Mouse (Mus musculus): ENCODE data around the gene Focad. TPM values are rescaled to one million over a fixed set of nuclear protein-coding genes. Genes with fewer than 3 reads are reported as not detected.

Focad gene
- polyA plus RNA-seq, 1 experiment: 0.29 TPM

- TF ChIP-seq GATA1 (IDR thresholded peaks at IDR 0.05; ENCODE audit: low read length) (no peak), TAL1 (IDR thresholded peaks at IDR 0.05; ENCODE audit: low read length) (no peak)
- no peak overlapping the region for H3K4me3 ChIP-seq (replicated peaks)
- H3K4me1 ChIP-seq (ENCODE audit: control insufficient read depth): peaks cover 7% of the 10 kb centered on the region
- no peaks in the 10 kb centered on the region for H3K27me3 ChIP-seq (ENCODE audit: control insufficient read depth)
- H3K9me3 ChIP-seq (ENCODE audit: control insufficient read depth, low read length): no peaks in the 10 kb centered on the region
- H3K36me3 ChIP-seq (ENCODE audit: control insufficient read depth): no peaks in the 10 kb centered on the region
Measured at GRCm38 (mm10) chr4:88163511-88164247, 69.2 kb downstream of the Focad start.

DNA sequence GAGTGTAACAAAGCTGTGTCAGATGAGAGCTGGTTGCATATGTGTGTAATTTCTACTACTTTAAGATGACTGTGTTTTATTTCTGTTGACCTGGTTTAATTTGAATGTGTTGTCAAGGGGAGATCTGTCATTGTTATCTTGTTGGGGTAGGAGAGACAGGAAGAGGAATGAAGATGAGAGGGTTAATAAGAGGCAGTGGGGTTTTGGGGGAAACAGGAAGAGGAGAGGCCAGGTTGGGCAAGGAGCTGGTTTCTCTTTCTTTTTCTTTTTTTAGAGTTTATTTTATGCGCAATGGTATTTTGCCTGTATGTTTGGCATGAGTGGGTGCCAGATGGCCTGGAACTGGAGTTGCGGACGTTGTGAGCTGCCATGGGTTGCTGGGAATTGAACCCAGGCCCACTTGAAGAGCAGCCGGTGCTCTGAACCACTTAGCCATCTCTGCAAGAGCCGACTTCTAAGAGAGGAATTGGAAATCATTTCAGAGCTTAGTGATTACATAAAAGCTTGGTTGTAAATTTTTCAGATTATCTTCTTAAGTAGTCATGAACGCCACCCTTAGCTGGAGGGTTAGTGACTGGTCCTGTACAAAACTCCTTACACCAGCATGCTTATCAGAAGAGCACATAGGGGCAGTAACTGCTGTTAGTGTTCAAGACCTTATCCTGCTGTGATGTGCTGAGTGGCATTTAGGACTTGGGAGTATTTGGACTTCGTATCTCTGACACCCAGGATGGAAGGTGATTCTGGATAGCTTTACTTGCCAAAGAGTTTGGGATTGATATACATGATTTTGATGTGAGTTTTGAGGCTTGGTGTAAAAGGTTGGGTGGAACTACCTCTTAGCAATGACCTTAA, 72.8 kb downstream of the Focad start:
- Histone ChIP-seq H3K4me3 (replicated peaks) (no peak overlapping the region), H3K4me1 (ENCODE audit: control insufficient read depth) (peaks cover 7% of the 10 kb centered on the region), H3K27me3 (ENCODE audit: control insufficient read depth) (no peaks in the 10 kb centered on the region), H3K9me3 (ENCODE audit: control insufficient read depth, low read length) (no peaks in the 10 kb centered on the region), H3K36me3 (ENCODE audit: control insufficient read depth) (no peaks in the 10 kb centered on the region)
- TF ChIP-seq GATA1 (IDR thresholded peaks at IDR 0.05; ENCODE audit: low read length) (no peak), TAL1 (IDR thresholded peaks at IDR 0.05; ENCODE audit: low read length) (no peak)

- Histone ChIP-seq H3K4me3 (replicated peaks) (no peak overlapping the region), H3K36me3 (ENCODE audit: control insufficient read depth) (peaks cover 7% of the 10 kb centered on the region), H3K4me1 (ENCODE audit: control insufficient read depth) (no peaks in the 10 kb centered on the region), H3K9me3 (ENCODE audit: control insufficient read depth, low read length) (no peaks in the 10 kb centered on the region), H3K27me3 (ENCODE audit: control insufficient read depth) (no peaks in the 10 kb centered on the region)
- no peak for TF ChIP-seq TAL1 (IDR thresholded peaks at IDR 0.05; ENCODE audit: low read length)
- TF ChIP-seq GATA1 (IDR thresholded peaks at IDR 0.05; ENCODE audit: low read length): no peak
Measured at GRCm38 (mm10) chr4:88175058-88175974, 80.9 kb downstream of the Focad start.

- TF ChIP-seq GATA1 (IDR thresholded peaks at IDR 0.05; ENCODE audit: low read length) (no peak), TAL1 (IDR thresholded peaks at IDR 0.05; ENCODE audit: low read length) (no peak)
- H3K4me3 ChIP-seq (replicated peaks): no peak overlapping the region
- H3K9me3 ChIP-seq (ENCODE audit: control insufficient read depth, low read length): no peaks in the 10 kb centered on the region
- no peaks in the 10 kb centered on the region for H3K27me3 ChIP-seq (ENCODE audit: control insufficient read depth)
- H3K36me3 ChIP-seq (ENCODE audit: control insufficient read depth): peaks cover 15% of the 10 kb centered on the region
- H3K4me1 ChIP-seq (ENCODE audit: control insufficient read depth): no peaks in the 10 kb centered on the region
Measured at GRCm38 (mm10) chr4:88179296-88179695, 84.9 kb downstream of the Focad start.

GRCm38 (mm10) chr4:88184293-88184692, 89.9 kb downstream of the Focad start:
- H3K9me3 ChIP-seq (ENCODE audit: control insufficient read depth, low read length): no peaks in the 10 kb centered on the region
- H3K36me3 ChIP-seq (ENCODE audit: control insufficient read depth): peaks cover 10% of the 10 kb centered on the region
- H3K27me3 ChIP-seq (ENCODE audit: control insufficient read depth): no peaks in the 10 kb centered on the region
- H3K4me3 ChIP-seq (replicated peaks): no peak overlapping the region
- no peaks in the 10 kb centered on the region for H3K4me1 ChIP-seq (ENCODE audit: control insufficient read depth)
- TF ChIP-seq GATA1 (IDR thresholded peaks at IDR 0.05; ENCODE audit: low read length) (no peak), TAL1 (IDR thresholded peaks at IDR 0.05; ENCODE audit: low read length) (no peak)

- no peaks in the 10 kb centered on the region for H3K4me1 ChIP-seq (ENCODE audit: control insufficient read depth)
- H3K27me3 ChIP-seq (ENCODE audit: control insufficient read depth): no peaks in the 10 kb centered on the region
- H3K4me3 ChIP-seq (replicated peaks): no peak overlapping the region
- peaks cover 8% of the 10 kb centered on the region for H3K36me3 ChIP-seq (ENCODE audit: control insufficient read depth)
- no peak for TF ChIP-seq GATA1 (IDR thresholded peaks at IDR 0.05; ENCODE audit: low read length)
- TF ChIP-seq TAL1 (IDR thresholded peaks at IDR 0.05; ENCODE audit: low read length): no peak
- no peaks in the 10 kb centered on the region for H3K9me3 ChIP-seq (ENCODE audit: control insufficient read depth, low read length)
Measured at GRCm38 (mm10) chr4:88185872-88186426, 91.5 kb downstream of the Focad start.

- Histone ChIP-seq H3K9me3 (ENCODE audit: control insufficient read depth, low read length) (no peaks in the 10 kb centered on the region), H3K27me3 (ENCODE audit: control insufficient read depth) (no peaks in the 10 kb centered on the region), H3K36me3 (ENCODE audit: control insufficient read depth) (peaks cover 6% of the 10 kb centered on the region), H3K4me3 (replicated peaks) (no peak overlapping the region), H3K4me1 (ENCODE audit: control insufficient read depth) (no peaks in the 10 kb centered on the region)
- TF ChIP-seq GATA1 (IDR thresholded peaks at IDR 0.05; ENCODE audit: low read length) (no peak), TAL1 (IDR thresholded peaks at IDR 0.05; ENCODE audit: low read length) (no peak)
Measured at GRCm38 (mm10) chr4:88187649-88188048, 93.2 kb downstream of the Focad start.

DNA sequence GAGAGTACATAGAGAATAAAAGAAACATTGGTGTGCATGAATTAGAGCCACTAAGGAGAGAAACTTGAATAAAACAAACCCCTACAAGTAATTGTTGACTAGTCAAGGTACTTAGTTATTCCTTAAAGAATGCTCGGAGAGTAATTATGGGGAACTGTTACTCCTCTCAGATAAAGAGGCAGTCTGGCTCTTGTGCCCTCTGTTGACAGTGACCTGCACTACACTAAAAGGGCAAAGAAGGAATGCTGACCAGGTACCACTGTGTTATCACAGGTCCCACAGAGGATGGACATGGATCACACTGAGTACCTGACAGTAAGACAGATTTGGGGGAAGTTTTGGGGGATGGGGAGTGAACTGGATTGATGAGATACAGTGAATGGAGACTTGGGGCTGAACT, 95.1 kb downstream of the Focad start:
- Histone ChIP-seq H3K4me3 (replicated peaks) (no peak overlapping the region), H3K9me3 (ENCODE audit: control insufficient read depth, low read length) (no peaks in the 10 kb centered on the region), H3K4me1 (ENCODE audit: control insufficient read depth) (no peaks in the 10 kb centered on the region), H3K36me3 (ENCODE audit: control insufficient read depth) (no peaks in the 10 kb centered on the region; the same call in 1 of the 2 replicates), H3K27me3 (ENCODE audit: control insufficient read depth) (no peaks in the 10 kb centered on the region)
- TF ChIP-seq GATA1 (IDR thresholded peaks at IDR 0.05; ENCODE audit: low read length) (no peak), TAL1 (IDR thresholded peaks at IDR 0.05; ENCODE audit: low read length) (no peak)
